Mouse (Mus musculus) MEL (cell line): ENCODE results near the gene Sparc. TPM values are rescaled to one million over a fixed set of nuclear protein-coding genes. Genes with fewer than 3 reads are reported as not detected.

Experiments
- DNase-seq: peaks from one replicate; pipeline ENCODE4 v3.0.0; 2011; ENCODE audit warnings: low read depth, low spot score
- H3K27ac ChIP-seq: 2 replicates; pipeline ENCODE4 v1.5.1; 2012; ENCODE audit warnings: low read depth, mild to moderate bottlenecking, control low read depth, low read length, moderate library complexity; ENCODE audit not compliant: control insufficient read depth
- H3K27me3 ChIP-seq, 2 experiments: fragments of 150-350 bp in 1 of 2; sonication (generic) in 1 of 2; 2 replicates each; pipeline ENCODE4 v1.6.1; 2012; ENCODE audit warnings: low read length in 2 of 2, mild to moderate bottlenecking in 2 of 2, improper control_type of control experiment in 1 of 2, moderate library complexity in 1 of 2; ENCODE audit not compliant: insufficient read depth in 2 of 2, control insufficient read depth in 1 of 2
- H3K36me3 ChIP-seq, 2 experiments: 2 replicates each; pipeline ENCODE4 v1.6.1; 2012 to 2014; ENCODE audit warnings: low read length in 2 of 2, improper control_type of control experiment in 1 of 2, inconsistent platforms in 1 of 2, mild to moderate bottlenecking in 1 of 2; ENCODE audit not compliant: insufficient read depth in 2 of 2, control insufficient read depth in 1 of 2
- H3K4me1 ChIP-seq, 2 experiments: fragments of 150-350 bp in 1 of 2; sonication (generic) in 1 of 2; 2 replicates each; pipeline ENCODE4 v1.6.1; 2012; ENCODE audit warnings: low read length in 2 of 2, improper control_type of control experiment in 1 of 2, mild to moderate bottlenecking in 1 of 2; ENCODE audit not compliant: insufficient read depth in 2 of 2, control insufficient read depth in 1 of 2
- H3K4me3 ChIP-seq, 2 experiments: fragments of 150-350 bp in 1 of 2; sonication (generic) in 1 of 2; 2 replicates each; pipeline ENCODE4 v1.5.1; 2012; ENCODE audit warnings: low read depth in 2 of 2, low read length in 2 of 2, mild to moderate bottlenecking in 2 of 2, moderate library complexity in 2 of 2, control low read depth in 1 of 2, improper control_type of control experiment in 1 of 2; ENCODE audit not compliant: control insufficient read depth in 1 of 2, insufficient read depth in 1 of 2
- H3K79me2 ChIP-seq: 2 replicates; pipeline ENCODE4 v1.6.1; 2012; ENCODE audit warnings: mild to moderate bottlenecking, low read length, moderate library complexity; ENCODE audit not compliant: control insufficient read depth, poor library complexity, insufficient read depth
- H3K9ac ChIP-seq: 2 replicates; pipeline ENCODE4 v1.6.1; 2012; ENCODE audit warnings: low read depth, mild to moderate bottlenecking, control low read depth, low read length, moderate library complexity; ENCODE audit not compliant: control insufficient read depth, poor library complexity, severe bottlenecking
- H3K9me3 ChIP-seq: fragments of 150-350 bp; sonication (generic); replicated peaks from 2 replicates; pipeline ENCODE4 v1.6.1; 2012; ENCODE audit warnings: mild to moderate bottlenecking, low read length, improper control_type of control experiment, moderate library complexity; ENCODE audit not compliant: insufficient read depth
- CHD2 ChIP-seq: IDR thresholded peaks from 2 replicates; pipeline ENCODE4 v1.6.1; 2011; ENCODE audit warnings: low read length, improper control_type of control experiment
- CTCF ChIP-seq, 3 experiments: IDR thresholded peaks in 2 of 3; conservative IDR thresholded peaks in 1 of 3; 2 replicates each; pipeline ENCODE4 v1.5.1; 2011 to 2012; ENCODE audit warnings: low read length in 3 of 3, low read depth in 2 of 3, mild to moderate bottlenecking in 2 of 3, improper control_type of control experiment in 1 of 3, inconsistent platforms in 1 of 3, mixed read lengths in 1 of 3, moderate library complexity in 1 of 3; ENCODE audit not compliant: control insufficient read depth in 1 of 3, insufficient read depth in 1 of 3, poor library complexity in 1 of 3, severe bottlenecking in 1 of 3
- MAFK ChIP-seq: IDR thresholded peaks from 2 replicates; pipeline ENCODE4 v1.6.1; 2011; ENCODE audit warnings: low read depth, mild to moderate bottlenecking, low read length, improper control_type of control experiment, borderline replicate concordance
- MAX ChIP-seq: IDR thresholded peaks from 2 replicates; pipeline ENCODE4 v1.6.1; 2011; ENCODE audit warnings: low read length, improper control_type of control experiment
- MEF2A ChIP-seq: IDR thresholded peaks from 2 replicates; pipeline ENCODE4 v1.6.1; 2014; ENCODE audit warnings: low read depth, mild to moderate bottlenecking, inconsistent platforms, low read length, improper control_type of control experiment; ENCODE audit not compliant: poor library complexity, insufficient replicate concordance, severe bottlenecking; ENCODE audit errors: extremely low read depth
- MYC ChIP-seq: IDR thresholded peaks from 2 replicates; pipeline ENCODE4 v1.6.1; 2011; ENCODE audit warnings: low read depth, mild to moderate bottlenecking, low read length, improper control_type of control experiment, moderate library complexity
- NELFE ChIP-seq: IDR thresholded peaks from 2 replicates; pipeline ENCODE4 v1.6.1; 2011; ENCODE audit warnings: low read depth, low read length, improper control_type of control experiment
- POLR2A ChIP-seq, 2 experiments: IDR thresholded peaks; 2 replicates each; pipeline ENCODE4 v1.6.1; 2011 to 2012; ENCODE audit warnings: low read length in 2 of 2, mild to moderate bottlenecking in 2 of 2, control low read depth in 1 of 2, improper control_type of control experiment in 1 of 2, low read depth in 1 of 2, moderate library complexity in 1 of 2; ENCODE audit not compliant: control insufficient read depth in 1 of 2, insufficient read depth in 1 of 2, poor library complexity in 1 of 2
- SIN3A ChIP-seq: IDR thresholded peaks from 2 replicates; pipeline ENCODE4 v1.6.1; 2012; ENCODE audit warnings: low read length, improper control_type of control experiment, inconsistent platforms
- UBTF ChIP-seq: IDR thresholded peaks from 2 replicates; pipeline ENCODE4 v1.6.1; 2012; ENCODE audit warnings: low read depth, mild to moderate bottlenecking, inconsistent platforms, low read length, improper control_type of control experiment, moderate library complexity, borderline replicate concordance; ENCODE audit not compliant: insufficient read depth
- polyA plus RNA-seq, 2 experiments: library from polyadenylated mRNA; stranded (reverse) in 1 of 2; unstranded in 1 of 2; fragments of >175 nt in 1 of 2; fragments of >200 nt in 1 of 2; gene quantifications; 2 replicates each; pipeline versions ENCODE4 v1.2.1 to v1.2.4; 2012; ENCODE audit warnings: low replicate concordance in 2 of 2, low read depth in 1 of 2; ENCODE audit not compliant: insufficient read length in 2 of 2, insufficient read depth in 1 of 2, missing spikeins in 1 of 2
- total RNA-seq: library from RNA; depleted of rRNA; stranded (reverse); fragments of 300-350 nt; gene quantifications from 2 replicates; pipeline ENCODE4 v1.2.3, GENCODE M21; 2012

Gene Sparc
- total and polyA plus RNA-seq, 3 experiments, result not detected

GRCm38 (mm10) chr11:55413416-55413796 lies 9.6 kb downstream of the Sparc start:
- no peak overlapping the region for H3K27ac ChIP-seq
- no peak for TF ChIP-seq MEF2A
- no peak for TF ChIP-seq UBTF
- no peak overlapping the region for H3K9ac ChIP-seq
- no peaks in the 10 kb centered on the region for H3K4me1 ChIP-seq
- DNase-seq, result no peak
- no peaks in the 10 kb centered on the region for H3K79me2 ChIP-seq
- no peaks in the 10 kb centered on the region for H3K9me3 ChIP-seq
- H3K27me3 ChIP-seq, result peaks cover 9 to 14% of the 10 kb centered on the region in 2 experiments
- H3K36me3 ChIP-seq, result no peaks in the 10 kb centered on the region
- no peak overlapping the region for H3K4me3 ChIP-seq

- Histone ChIP-seq H3K9me3 (no peaks in the 10 kb centered on the region), H3K27me3 (peaks cover 9 to 14% of the 10 kb centered on the region in 2 experiments), H3K36me3 (no peaks in the 10 kb centered on the region), H3K9ac (no peak overlapping the region), H3K4me3 (no peak overlapping the region), H3K4me1 (no peaks in the 10 kb centered on the region), H3K79me2 (no peaks in the 10 kb centered on the region), H3K27ac (no peak overlapping the region)
- TF ChIP-seq MAX (no peak), NELFE (no peak), CTCF (IDR thresholded peaks at IDR 0.05 in 2 of 3, conservative IDR thresholded peaks at IDR 0.05 in 1 of 3; ENCODE audit: control insufficient read depth in 1 of 3, insufficient read depth in 1 of 3, low read depth in 2 of 3, low read length in 3 of 3, poor library complexity in 1 of 3, severe bottlenecking in 1 of 3) (no peak), MYC (no peak), POLR2A (IDR thresholded peaks at IDR 0.05; ENCODE audit: control insufficient read depth in 1 of 2, insufficient read depth in 1 of 2, low read depth in 1 of 2, low read length in 2 of 2, poor library complexity in 1 of 2) (no peak), MAFK (no peak), CHD2 (no peak), UBTF (no peak)
- DNase-seq, result no peak
Observed at GRCm38 (mm10) chr11:55412680-55413415, 10.1 kb downstream of the Sparc start.

GRCm38 (mm10) chr11:55412034-55412433 lies 10.9 kb downstream of the Sparc start:
- Histone ChIP-seq H3K27me3 (peaks cover 9 to 11% of the 10 kb centered on the region in 2 experiments), H3K9ac (no peak overlapping the region), H3K36me3 (no peaks in the 10 kb centered on the region), H3K9me3 (no peaks in the 10 kb centered on the region), H3K27ac (no peak overlapping the region), H3K79me2 (no peaks in the 10 kb centered on the region), H3K4me1 (no peaks in the 10 kb centered on the region), H3K4me3 (no peak overlapping the region)
- TF ChIP-seq SIN3A (no peak), MAX (no peak)
- no peak for DNase-seq
